In genomic region chr2:126006742-126007141, GRCm38 (mm10) we compare ENCODE assay signal across 17 mouse cellular contexts. TPM values are rescaled to one million over a fixed set of nuclear protein-coding genes. Genes with fewer than 3 reads are reported as not detected.
"Had no signal": no experiment of that assay in that cellular context is flagged by ENCODE, and none has a peak within 500 bp of the region (broad histone marks: within the 10 kb centered on the region; RNA-seq: fewer than 3 reads in every experiment).

No protein-coding gene starts in this region.

- H3K4me1 ChIP-seq: heart, embryonic 15.5 days; hindbrain, embryonic 13.5 days; hindbrain, embryonic 15.5 days; limb, embryonic 13.5 days; limb, embryonic 15.5 days; liver, embryonic 12.5 days had no signal

- H3K9ac ChIP-seq: heart, embryonic 13.5 days; heart, embryonic 15.5 days; hindbrain, embryonic 13.5 days; hindbrain, embryonic 15.5 days; limb, embryonic 13.5 days; limb, embryonic 15.5 days; liver, embryonic 12.5 days; liver, embryonic 14.5 days had no signal

- H3K4me2 ChIP-seq: heart, embryonic 11.5 days; heart, embryonic 13.5 days; heart, embryonic 15.5 days; hindbrain, embryonic 13.5 days; hindbrain, embryonic 15.5 days; limb, embryonic 13.5 days; limb, embryonic 15.5 days; liver, embryonic 12.5 days had no signal

- H3K27me3 ChIP-seq: heart, embryonic 13.5 days; heart, embryonic 15.5 days; hindbrain, embryonic 13.5 days; hindbrain, embryonic 15.5 days; limb, embryonic 13.5 days; limb, embryonic 15.5 days; liver, embryonic 12.5 days had no signal

- ATAC-seq: intestine, postnatal 0 days had no signal

- H3K9me3 ChIP-seq: heart, embryonic 13.5 days; heart, embryonic 15.5 days; hindbrain, embryonic 13.5 days; hindbrain, embryonic 15.5 days; limb, embryonic 13.5 days; limb, embryonic 15.5 days; liver, embryonic 12.5 days had no signal

- DNase-seq: gastrocnemius, postnatal 25 days had no signal

- H3K36me3 ChIP-seq: heart, embryonic 13.5 days; heart, embryonic 15.5 days; hindbrain, embryonic 13.5 days; hindbrain, embryonic 15.5 days; limb, embryonic 13.5 days; limb, embryonic 15.5 days; liver, embryonic 12.5 days had no signal

- H3K27ac ChIP-seq: gastrocnemius, adult 2 months; heart, embryonic 13.5 days; heart, embryonic 15.5 days; hindbrain, embryonic 13.5 days; hindbrain, embryonic 15.5 days; hindbrain, postnatal 0 days; layer of hippocampus, adult 2 months; left cerebral cortex, adult 2 months; limb, embryonic 13.5 days; limb, embryonic 15.5 days; liver, embryonic 12.5 days; liver, embryonic 14.5 days had no signal

- H3K4me3 ChIP-seq: gastrocnemius, adult 2 months; heart, embryonic 13.5 days; heart, embryonic 15.5 days; hindbrain, embryonic 13.5 days; hindbrain, embryonic 15.5 days; layer of hippocampus, adult 2 months; left cerebral cortex, adult 2 months; limb, embryonic 13.5 days; limb, embryonic 15.5 days; liver, embryonic 12.5 days had no signal

RNA-seq across cellular contexts. Expression of gene Fgf7, which starts 27.7 kb away (rescaled TPM):
- total RNA-seq: granulocyte monocyte progenitor cell, adult 5-6 weeks; hematopoietic stem cell, adult 5-6 weeks had no signal
- polyA plus RNA-seq: liver, embryonic 12.5 days had no signal
